Mouse (Mus musculus) ES-Bruce4 (cell line): Measurements from ENCODE around the gene Rrp7a.

ENCODE experiments used
- EP300 ChIP-seq: IDR thresholded peaks from 2 replicates; pipeline ENCODE4 v1.6.1; 2011; ENCODE audit warnings: low read depth, low read length; ENCODE audit not compliant: insufficient read depth
- POLR2A ChIP-seq: IDR thresholded peaks from one replicate; pipeline ENCODE4 v1.8.1; 2011; ENCODE audit warnings: low read length; ENCODE audit not compliant: insufficient read depth

GRCm38 (mm10) chr15:83068270-83068669, 54.3 kb downstream of the Rrp7a start:
- TF ChIP-seq POLR2A (no peak), EP300 (no peak)
